Mouse (Mus musculus): ENCODE measurements at regions not wholly inside any gene's neighbourhood (a gene's known extent, or its start where the extent isn't known, plus 50 kb on each side); places are given as distances from the start of the nearest gene placed in this dataset.

- TF ChIP-seq CTCF (IDR thresholded peaks at IDR 0.05; ENCODE audit: insufficient read depth, low read length) (no peak), POLR2A (IDR thresholded peaks at IDR 0.05; ENCODE audit: borderline replicate concordance, extremely low read depth, low read depth, low read length) (no peak)
These were observed 101.1 kb upstream of the Lrig1 start for GRCm38 (mm10) chr6:94801039-94801438.

Measured in lung, adult 2 months (tissue).